Mouse (Mus musculus) NIH3T3 (cell line): ENCODE measurements around the gene Luc7l3.

Source experiments
- DNase-seq: peaks from one replicate; pipeline ENCODE4 v3.0.0-alpha.2; 2012; ENCODE audit warnings: low read depth

Luc7l3 gene

DNA sequence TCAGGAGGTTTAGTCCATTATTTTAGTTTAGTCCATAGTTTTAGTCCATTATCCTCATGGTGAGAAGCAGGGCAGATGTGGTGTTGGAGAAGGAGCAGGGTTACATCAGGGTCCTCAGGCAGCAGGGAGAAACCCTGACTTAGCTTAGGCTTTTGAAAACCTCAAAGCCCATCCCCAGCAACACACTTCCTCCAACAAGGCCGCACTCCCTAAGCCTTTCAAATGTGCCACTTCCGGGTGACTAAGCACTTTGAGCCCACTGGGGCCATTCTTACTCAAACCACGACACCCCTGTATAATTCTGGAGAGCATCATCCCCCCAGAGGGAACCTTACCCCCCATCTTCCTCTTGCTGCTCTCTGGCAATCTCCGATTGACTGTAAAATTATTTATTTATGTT is 62.0 kb downstream of the Luc7l3 start:
- DNase-seq = no peak

DNA sequence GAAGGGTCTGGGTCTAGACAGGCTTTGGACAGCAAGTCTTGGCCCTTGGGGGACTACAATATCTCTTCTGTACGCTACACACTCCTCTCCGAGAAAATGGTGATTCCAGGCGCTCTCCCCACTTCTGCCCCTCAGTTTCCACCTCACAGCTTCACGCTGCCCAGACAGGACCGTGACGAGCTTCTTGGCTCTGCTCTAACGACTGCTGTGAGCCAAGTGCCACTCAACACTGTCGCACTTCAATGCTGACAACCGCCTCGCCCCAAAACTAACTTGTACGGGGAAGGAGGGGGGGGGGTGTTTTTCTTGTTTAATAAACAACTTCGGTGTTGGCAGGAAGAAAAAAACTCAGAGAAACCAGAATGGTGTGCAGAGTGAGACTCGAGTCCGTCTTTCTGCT is 63.8 kb downstream of the Luc7l3 start:
- DNase-seq = no peak

DNA sequence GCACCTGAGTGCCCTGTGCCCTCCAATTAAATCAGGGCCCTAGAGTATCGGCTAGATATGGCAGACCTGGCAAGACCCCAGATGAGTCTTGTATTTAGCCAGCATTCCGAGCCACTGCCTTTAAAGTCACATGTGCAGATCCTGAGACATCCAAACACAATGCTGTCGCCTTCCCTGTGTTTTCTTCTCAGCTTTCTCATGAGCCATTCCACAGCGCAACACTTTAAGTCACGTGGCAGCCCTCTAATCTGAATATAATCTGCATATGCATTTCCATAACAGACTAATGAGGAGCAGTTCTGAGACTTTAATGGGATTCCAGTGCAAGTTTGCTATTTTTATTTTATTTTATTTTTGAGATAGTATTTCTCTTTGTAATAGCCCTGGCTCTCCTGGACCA is 66.1 kb downstream of the Luc7l3 start:
- DNase-seq = no peak

DNA sequence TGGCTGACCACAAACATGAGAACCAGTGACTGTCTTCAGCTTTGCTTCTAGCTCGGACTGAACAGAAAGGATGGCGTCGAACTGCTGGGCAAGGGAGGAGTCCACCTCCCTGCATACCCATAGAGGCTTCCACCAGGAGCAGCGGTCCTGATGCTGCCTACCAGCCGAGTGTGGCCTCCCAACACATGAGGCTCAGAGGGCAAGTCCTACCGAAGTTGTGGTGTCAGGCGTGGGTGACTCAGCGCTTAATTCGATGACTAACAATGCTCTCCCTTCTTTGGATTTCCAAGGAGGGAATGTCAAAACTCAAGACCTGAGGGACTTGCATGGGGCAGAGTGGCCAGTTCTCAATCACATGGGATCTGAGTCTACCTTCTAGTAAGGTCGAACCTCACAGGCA is 68.1 kb downstream of the Luc7l3 start:
- DNase-seq = peak; percentile 87

DNA sequence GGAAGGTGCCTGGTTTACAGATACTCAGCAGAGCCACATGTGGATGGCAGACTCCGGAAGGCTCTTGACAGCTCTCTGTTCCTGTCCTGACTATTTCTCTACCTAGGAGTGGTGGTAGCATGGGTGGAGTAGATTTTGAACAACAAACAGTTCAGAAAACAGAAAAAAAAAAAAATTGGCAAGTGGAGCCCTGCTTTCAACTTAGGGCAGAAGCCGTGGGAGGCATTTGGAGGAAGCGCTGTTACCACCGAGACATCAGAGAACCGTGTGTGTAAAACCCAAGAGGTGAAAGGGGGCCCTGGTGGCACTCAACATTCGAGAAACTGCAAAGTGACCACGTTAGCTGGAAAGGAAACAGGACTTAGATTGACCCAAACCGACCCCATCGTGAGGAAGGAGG is 68.6 kb downstream of the Luc7l3 start:
- DNase-seq = no peak

DNA sequence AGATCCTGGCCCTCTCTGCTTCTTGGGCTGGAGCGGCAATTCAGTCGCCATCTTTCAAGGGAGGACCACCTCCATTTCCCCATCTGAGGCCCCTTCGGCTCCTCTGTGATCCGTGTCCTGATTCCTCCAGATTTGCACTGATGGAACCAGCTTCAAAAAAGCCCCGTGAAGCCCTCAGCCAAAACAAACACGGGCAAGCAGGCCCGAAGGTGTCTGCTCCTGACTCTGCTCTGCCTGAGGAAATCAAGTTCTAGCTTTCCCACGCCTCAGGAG is 75.1 kb downstream of the Luc7l3 start:
- DNase-seq = no peak

DNA sequence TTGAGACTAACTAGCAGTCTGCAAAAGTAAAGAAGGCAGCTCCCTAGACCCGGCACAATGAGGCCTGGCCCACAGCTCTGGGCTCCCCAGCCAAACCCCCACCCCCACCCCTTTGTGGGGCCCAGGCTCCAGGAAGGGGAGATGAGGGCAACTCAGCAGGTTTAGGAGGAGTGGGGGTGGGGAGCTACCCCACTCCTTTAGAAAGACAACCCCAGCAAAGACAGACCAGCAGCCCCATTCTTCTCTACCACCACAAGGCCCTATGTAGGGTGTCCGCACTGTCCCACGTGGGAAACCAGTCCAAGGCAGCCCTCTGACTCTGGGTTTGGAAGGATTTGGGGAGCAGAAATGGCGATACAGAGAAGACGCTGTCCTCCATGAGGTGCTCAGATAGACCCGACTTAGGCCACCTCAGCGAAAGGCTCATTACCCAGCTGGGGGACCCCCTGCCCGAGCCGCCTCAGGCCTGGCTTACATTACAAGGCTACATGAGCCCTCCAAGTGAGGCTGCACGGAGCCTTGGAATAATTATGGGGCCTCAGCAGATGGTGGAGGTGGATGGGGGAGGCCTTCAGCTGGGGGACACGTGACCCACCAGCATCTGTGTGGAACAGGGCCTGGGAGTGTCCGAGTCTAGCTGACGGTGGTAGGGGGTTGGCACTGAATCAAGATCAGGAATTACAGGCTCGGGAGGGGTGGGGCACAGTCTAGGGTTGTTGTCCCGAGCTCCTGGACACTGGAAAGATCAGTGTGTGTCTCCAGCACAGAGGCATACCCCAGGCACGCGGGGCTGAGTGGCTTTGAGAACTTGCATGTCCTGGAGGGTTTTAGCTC is 75.6 kb downstream of the Luc7l3 start, which contains the start of gene Wfikkn2:
Wfikkn2 (minus strand) TSS at position 51 of the 834 bp plus-strand sequence.
- DNase-seq = no peak

DNA sequence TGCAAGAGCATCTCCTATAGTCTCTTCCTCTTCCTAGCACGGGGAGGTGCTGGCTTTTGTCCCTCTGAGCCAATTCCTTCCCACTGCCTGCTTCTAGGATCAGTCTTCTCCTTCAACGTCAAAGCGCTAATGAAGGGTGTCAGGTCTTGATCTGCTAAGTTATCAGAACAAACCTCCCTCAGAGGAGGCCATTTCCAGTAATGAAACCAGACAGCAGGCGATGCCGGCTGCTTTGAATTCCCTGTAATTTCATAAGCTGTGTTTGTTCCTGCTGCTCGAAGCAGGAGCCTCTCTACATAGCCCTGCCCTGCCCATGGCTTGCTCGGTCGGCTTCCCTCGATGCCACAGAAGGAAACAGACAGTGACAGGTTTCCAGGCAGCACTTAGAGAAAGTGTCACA is 77.4 kb downstream of the Luc7l3 start:
- DNase-seq = no peak

DNA sequence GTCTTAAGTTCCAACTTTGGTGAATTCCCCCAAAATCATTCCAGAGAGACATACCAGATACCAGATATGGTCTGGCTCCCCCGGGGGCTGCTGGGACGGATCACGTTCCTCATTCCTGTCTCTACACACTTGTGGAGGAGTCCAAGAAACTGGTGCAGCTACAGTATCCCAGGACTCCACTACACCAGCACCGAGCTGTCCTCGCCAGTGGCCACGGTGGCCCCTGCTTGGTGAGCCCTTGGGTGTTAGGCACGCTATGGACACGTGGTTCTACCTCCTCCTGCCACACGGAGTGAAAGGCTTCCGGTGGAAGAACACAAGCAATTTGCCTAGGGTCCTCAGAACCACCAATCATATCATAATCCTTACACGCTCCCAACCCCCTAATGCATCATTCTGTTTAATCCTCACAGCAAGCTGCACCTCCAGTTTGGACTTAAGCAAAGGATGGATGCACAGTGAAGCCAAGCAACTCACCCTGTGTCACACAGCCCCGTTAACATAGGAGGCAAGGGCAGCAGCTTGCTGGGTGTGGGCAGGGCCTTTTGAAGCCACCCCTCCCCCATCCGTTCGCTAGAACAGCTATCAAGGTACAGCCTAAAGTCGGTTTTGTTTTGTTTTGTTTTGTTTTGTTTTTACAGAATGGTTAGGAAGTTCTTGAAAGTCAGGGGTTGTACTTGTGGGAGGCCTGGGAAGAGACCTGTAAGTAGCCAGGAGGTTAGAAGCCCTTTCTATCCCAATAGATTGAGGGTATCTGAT is 78.2 kb downstream of the Luc7l3 start:
- DNase-seq = no peak

DNA sequence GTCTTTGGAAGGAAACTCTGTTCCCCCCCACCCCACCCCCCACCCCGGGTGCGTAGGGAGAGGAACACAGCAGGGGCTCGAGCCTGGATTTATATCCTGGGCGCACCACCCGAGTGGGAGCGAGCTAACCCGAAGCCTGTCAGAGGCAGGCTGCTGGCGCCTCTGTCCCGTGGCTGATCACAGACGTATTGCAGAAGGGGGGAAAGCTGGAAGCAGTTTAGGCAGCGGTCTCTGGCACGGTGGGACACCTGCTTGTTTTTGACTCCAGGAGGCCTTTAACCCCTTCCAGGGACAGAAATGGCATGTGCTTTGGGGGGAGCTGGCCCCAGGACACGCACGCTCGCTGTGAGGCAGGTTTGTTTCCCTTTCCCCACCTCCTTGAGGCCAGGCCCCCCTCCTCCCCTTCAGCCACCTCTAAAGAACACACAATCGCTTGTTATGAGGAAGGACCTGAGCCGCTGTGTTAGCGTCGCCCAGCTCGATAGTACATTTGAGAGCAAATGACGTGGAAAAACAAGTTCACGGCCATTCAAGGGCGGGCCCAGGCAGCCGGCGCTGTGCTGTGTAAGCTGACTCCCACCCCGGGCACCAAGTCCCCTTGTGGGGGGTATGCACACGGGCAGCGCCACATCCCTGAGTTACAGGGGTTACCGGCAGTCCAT is 78.9 kb downstream of the Luc7l3 start:
- DNase-seq = no peak

DNA sequence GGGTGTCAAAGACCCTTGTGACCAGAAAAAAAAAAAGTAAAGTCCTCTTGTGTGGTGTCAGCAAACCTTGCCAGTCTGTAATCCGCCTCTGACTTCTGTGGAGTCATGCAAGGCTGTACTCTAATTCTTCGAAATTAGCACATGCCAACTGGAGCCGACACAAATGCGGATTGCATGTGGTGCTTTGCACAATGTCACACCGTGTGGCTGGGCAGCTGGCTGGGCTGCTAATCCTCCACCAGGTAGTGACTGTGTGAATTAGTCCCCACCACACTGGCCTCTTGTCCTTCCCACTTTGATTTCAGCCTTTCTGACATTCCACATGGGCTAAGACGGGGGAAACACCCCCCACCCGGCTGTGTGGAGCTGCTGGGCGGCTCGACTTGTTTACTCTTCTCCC is 82.1 kb downstream of the Luc7l3 start:
- peak; percentile 15 for DNase-seq

DNA sequence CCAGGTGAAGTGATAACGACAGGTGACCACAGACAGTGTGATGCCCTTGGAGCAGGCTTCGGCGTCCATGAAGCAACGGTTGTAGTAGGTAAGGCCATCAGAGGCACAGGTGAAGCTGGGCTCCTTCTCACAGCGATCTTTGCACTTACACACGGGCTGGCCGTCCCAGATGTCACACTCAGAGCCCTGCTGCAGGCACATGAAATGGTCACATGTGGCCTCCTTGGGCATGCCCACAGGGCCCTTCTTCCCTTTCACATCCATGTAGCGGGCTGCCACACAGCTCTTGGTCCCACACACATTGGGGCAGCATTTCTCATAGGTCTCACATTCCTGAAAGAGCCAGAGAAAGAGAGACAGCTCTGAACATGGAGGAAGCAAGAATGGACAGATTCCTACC is 83.0 kb downstream of the Luc7l3 start:
- DNase-seq = no peak
